Mouse (Mus musculus) CH12.LX (cell line): ENCODE measurements around the gene Krt31. TPM values are rescaled to one million over a fixed set of nuclear protein-coding genes. Genes with fewer than 3 reads are reported as not detected.
A peak's percentile ranks its signal among the peaks of the same experiment; 100 is the strongest.

ENCODE experiments used
- DNase-seq: peaks from one replicate; pipeline ENCODE4 v3.0.0-alpha.2; 2013; ENCODE audit errors: extremely low read depth
- H3K27ac ChIP-seq: 2 replicates; pipeline ENCODE4 v1.5.1; 2012; ENCODE audit warnings: low read depth, mild to moderate bottlenecking, control low read depth, moderate library complexity; ENCODE audit not compliant: insufficient read depth
- H3K27me3 ChIP-seq: replicated peaks from 2 replicates; pipeline ENCODE3; 2012; ENCODE audit warnings: inconsistent platforms
- H3K36me3 ChIP-seq, 2 experiments: replicated peaks in 1 of 2; 2 replicates each; pipeline versions ENCODE3 to v1.6.1; 2012; ENCODE audit warnings: inconsistent platforms in 1 of 2, low read length in 1 of 2, mild to moderate bottlenecking in 1 of 2, mixed read lengths in 1 of 2, moderate library complexity in 1 of 2; ENCODE audit not compliant: control insufficient read depth in 1 of 2, insufficient read depth in 1 of 2
- H3K4me1 ChIP-seq, 2 experiments: 2 replicates each; pipeline ENCODE4 v1.6.1; 2012; ENCODE audit warnings: inconsistent platforms in 1 of 2, moderate library complexity in 1 of 2; ENCODE audit not compliant: insufficient read depth in 2 of 2, control insufficient read depth in 1 of 2
- H3K4me2 ChIP-seq: 2 replicates; pipeline ENCODE4 v1.6.1; 2012; ENCODE audit warnings: low read depth, mild to moderate bottlenecking, control low read depth; ENCODE audit not compliant: poor library complexity, insufficient read depth, severe bottlenecking
- H3K4me3 ChIP-seq, 3 experiments: fragments of 150-350 bp in 1 of 3; sonication (generic) in 1 of 3; replicated peaks in 1 of 3; 2 replicates each; pipeline versions ENCODE3 to v1.5.1; 2011 to 2012; ENCODE audit warnings: low read depth in 2 of 3, low read length in 2 of 3, mild to moderate bottlenecking in 2 of 3, moderate library complexity in 2 of 3, control low read depth in 1 of 3, improper control_type of control experiment in 1 of 3, inconsistent platforms in 1 of 3, mixed read lengths in 1 of 3; ENCODE audit not compliant: poor library complexity in 1 of 3
- H3K79me2 ChIP-seq: replicated peaks from 2 replicates; pipeline ENCODE4 v1.6.1; 2012; ENCODE audit warnings: mild to moderate bottlenecking, moderate library complexity; ENCODE audit not compliant: control insufficient read depth, poor library complexity, insufficient read depth, severe bottlenecking; ENCODE audit errors: extremely low read depth
- H3K9ac ChIP-seq: 2 replicates; pipeline ENCODE4 v1.6.1; 2012; ENCODE audit warnings: low read depth, mild to moderate bottlenecking, control low read depth, moderate library complexity; ENCODE audit not compliant: insufficient read depth
- H3K9me3 ChIP-seq: replicated peaks from 2 replicates; pipeline ENCODE3; 2012; ENCODE audit warnings: low read length, inconsistent platforms, mixed read lengths
- CHD2 ChIP-seq: IDR thresholded peaks from 2 replicates; pipeline ENCODE4 v1.6.1; 2011; ENCODE audit warnings: low read length, improper control_type of control experiment
- CTCF ChIP-seq, 2 experiments: IDR thresholded peaks in 1 of 2; conservative IDR thresholded peaks in 1 of 2; 2 replicates each; pipeline ENCODE4 v1.5.1; 2011 to 2012; ENCODE audit warnings: low read depth in 2 of 2, low read length in 2 of 2, improper control_type of control experiment in 1 of 2, inconsistent platforms in 1 of 2, mild to moderate bottlenecking in 1 of 2, moderate library complexity in 1 of 2
- ETS1 ChIP-seq: conservative IDR thresholded peaks from 2 replicates; pipeline ENCODE4 v1.6.1; 2012; ENCODE audit warnings: low read depth, mild to moderate bottlenecking, inconsistent platforms, low read length, improper control_type of control experiment, moderate library complexity
- GABPA ChIP-seq: IDR thresholded peaks from 2 replicates; pipeline ENCODE4 v1.6.1; 2012; ENCODE audit warnings: low read depth, low read length, improper control_type of control experiment, inconsistent platforms; ENCODE audit not compliant: insufficient replicate concordance
- IRF4 ChIP-seq: IDR thresholded peaks from 2 replicates; pipeline ENCODE4 v1.6.1; 2014; ENCODE audit warnings: low read depth, mild to moderate bottlenecking, inconsistent platforms, low read length, improper control_type of control experiment
- JUND ChIP-seq: conservative IDR thresholded peaks from 2 replicates; pipeline ENCODE4 v1.6.1; 2011; ENCODE audit warnings: low read depth, low read length, improper control_type of control experiment
- MAFK ChIP-seq: IDR thresholded peaks from 2 replicates; pipeline ENCODE4 v1.6.1; 2011; ENCODE audit warnings: low read length, improper control_type of control experiment; ENCODE audit not compliant: insufficient replicate concordance
- MAX ChIP-seq: IDR thresholded peaks from 2 replicates; pipeline ENCODE4 v1.6.1; 2011; ENCODE audit warnings: low read length, improper control_type of control experiment
- NELFE ChIP-seq: IDR thresholded peaks from 2 replicates; pipeline ENCODE4 v1.6.1; 2011; ENCODE audit warnings: low read depth, low read length, improper control_type of control experiment
- POLR2A ChIP-seq: IDR thresholded peaks from 2 replicates; pipeline ENCODE4 v1.6.1; 2011; ENCODE audit warnings: low read depth, mild to moderate bottlenecking, improper control_type of control experiment, low read length
- POLR2AphosphoS2 ChIP-seq: IDR thresholded peaks from 2 replicates; pipeline ENCODE4 v1.6.1; 2011; ENCODE audit warnings: low read depth, low read length, improper control_type of control experiment
- RCOR1 ChIP-seq: conservative IDR thresholded peaks from 2 replicates; pipeline ENCODE4 v1.6.1; 2012; ENCODE audit warnings: low read depth, mild to moderate bottlenecking, inconsistent platforms, low read length, improper control_type of control experiment
- SMC3 ChIP-seq: IDR thresholded peaks from 2 replicates; pipeline ENCODE4 v1.6.1; 2011; ENCODE audit warnings: low read depth, low read length, improper control_type of control experiment
- TBP ChIP-seq: conservative IDR thresholded peaks from 2 replicates; pipeline ENCODE4 v1.6.1; 2011; ENCODE audit warnings: low read depth, low read length, improper control_type of control experiment
- TCF12 ChIP-seq: IDR thresholded peaks from 2 replicates; pipeline ENCODE4 v1.6.1; 2014; ENCODE audit warnings: low read depth, mild to moderate bottlenecking, inconsistent platforms, low read length, improper control_type of control experiment
- UBTF ChIP-seq: IDR thresholded peaks from 2 replicates; pipeline ENCODE4 v1.6.1; 2012; ENCODE audit warnings: low read depth, mild to moderate bottlenecking, inconsistent platforms, low read length, improper control_type of control experiment, moderate library complexity
- ZKSCAN1 ChIP-seq: IDR thresholded peaks from 2 replicates; pipeline ENCODE4 v1.6.1; 2012; ENCODE audit warnings: low read depth, inconsistent platforms, low read length, improper control_type of control experiment, borderline replicate concordance
- ZNF384 ChIP-seq: IDR thresholded peaks from 2 replicates; pipeline ENCODE4 v1.6.1; 2012; ENCODE audit warnings: low read depth, low read length, improper control_type of control experiment, inconsistent platforms
- dilution Hi-C: fragments of 300-500 bp; cut with MboI; formaldehyde crosslinking; loops from 2 replicates; pipeline ENCODE4 v1.14.3; 2020; ENCODE audit warnings: low sequenced_read_pairs; ENCODE audit not compliant: extremely low pct_unique_long_range_greater_than_20kb, extremely low pct_ligation_motif_present
- in situ Hi-C: fragments of 300-500 bp; cut with MboI; formaldehyde crosslinking; loops from 3 replicates; pipeline ENCODE4 v1.14.3; 2019; ENCODE audit warnings: low sequenced_read_pairs, low pct_ligation_motif_present, low pct_unique_long_range_greater_than_20kb, mixed read lengths
- polyA plus RNA-seq: library from polyadenylated mRNA; unstranded; fragments of >175 nt; gene quantifications from 2 replicates; pipeline ENCODE4 v1.2.1, GENCODE M21; 2012; ENCODE audit warnings: low read depth; ENCODE audit not compliant: insufficient read length
- total RNA-seq, 2 experiments: library from RNA; depleted of rRNA; stranded (reverse); fragments of 300-350 nt in 1 of 2; fragments of >200 nt in 1 of 2; gene quantifications; 2 replicates each; pipeline ENCODE4 v1.2.3; 2012 to 2014

Gene Krt31
- total and polyA plus RNA-seq, 3 experiments, result not detected

GRCm38 (mm10) chr11:100008336-100008735, 42.0 kb downstream of the Krt31 start:
- no peak overlapping the region for H3K27ac ChIP-seq
- no peaks in the 10 kb centered on the region for H3K9me3 ChIP-seq
- in situ Hi-C loops, result loop anchor here (10.0 kb wide), 1 partner anchor 544 kb away; no protein-coding TSS in a partner anchor
- no peak overlapping the region for H3K4me3 ChIP-seq
- H3K36me3 ChIP-seq, result no peaks in the 10 kb centered on the region
- no peaks in the 10 kb centered on the region for H3K4me1 ChIP-seq
- dilution Hi-C loops, result no loop called here
- TF ChIP-seq TCF12 (no peak), SMC3 (no peak), CHD2 (no peak), MAX (no peak), MAFK (no peak), GABPA (no peak), JUND (no peak), POLR2A (no peak), IRF4 (no peak), ETS1 (no peak), RCOR1 (no peak), NELFE (no peak), UBTF (no peak), ZNF384 (no peak), ZKSCAN1 (no peak), TBP (no peak), CTCF (conservative IDR thresholded peaks at IDR 0.05 in 1 of 2, IDR thresholded peaks at IDR 0.05 in 1 of 2; ENCODE audit: low read depth in 2 of 2, low read length in 2 of 2) (no peak)
- no peak overlapping the region for H3K9ac ChIP-seq
- DNase-seq, result no peak
- H3K4me2 ChIP-seq, result no peak overlapping the region
- H3K79me2 ChIP-seq, result no peaks in the 10 kb centered on the region; the same call in 1 of the 2 replicates
- peaks cover 57% of the 10 kb centered on the region for H3K27me3 ChIP-seq

- Histone ChIP-seq H3K27me3 (peaks cover 56% of the 10 kb centered on the region), H3K79me2 (no peaks in the 10 kb centered on the region; the same call in 1 of the 2 replicates), H3K4me1 (no peaks in the 10 kb centered on the region), H3K9ac (no peak overlapping the region), H3K4me2 (no peak overlapping the region), H3K27ac (no peak overlapping the region), H3K4me3 (no peak overlapping the region)
- peak; percentile 24 for DNase-seq
- dilution Hi-C loops (no loop called here), in situ Hi-C loops (loop anchor here (10.0 kb wide), 1 partner anchor 542 kb away; no protein-coding TSS in a partner anchor)
- peak; percentile 51 to 83 for TF ChIP-seq CTCF (conservative IDR thresholded peaks at IDR 0.05 in 1 of 2, IDR thresholded peaks at IDR 0.05 in 1 of 2; ENCODE audit: low read depth in 2 of 2, low read length in 2 of 2)
- peak; percentile 27; the same call in 1 of the 2 replicates for TF ChIP-seq SMC3
- no peak for TF ChIP-seq POLR2AphosphoS2
- no peak for TF ChIP-seq JUND
- TF ChIP-seq, all 38 proteins: peak for 2
- Histone ChIP-seq H3K9me3 (peaks cover 4% of the 10 kb centered on the region), H3K36me3 (no peaks in the 10 kb centered on the region)
Observed at GRCm38 (mm10) chr11:100006624-100007023, 43.7 kb downstream of the Krt31 start.
